Mouse (Mus musculus) stomach, embryonic 14.5 days (tissue): ENCODE measurements around the gene Deaf1. TPM values are rescaled to one million over a fixed set of nuclear protein-coding genes. Genes with fewer than 3 reads are reported as not detected.

Experiments used
- ATAC-seq: fragments of 200-750 bp; cut with Nextera tagmentation; 2 replicates; pipeline ENCODE4 v1.8.0; 2017; ENCODE audit warnings: low read depth, moderate TSS enrichment; ENCODE audit not compliant: insufficient number of reproducible peaks, insufficient read depth, low FRiP score
- H3K27ac ChIP-seq: fragments of 300-500 bp; sonication (generic); 2 replicates; pipeline ENCODE4 v1.5.1; 2014; ENCODE audit warnings: mild to moderate bottlenecking, low read length, moderate library complexity, mixed read lengths
- H3K27me3 ChIP-seq: fragments of 300-500 bp; sonication (generic); 2 replicates; pipeline ENCODE4 v1.6.1; 2014; ENCODE audit warnings: low read length, control low read depth, mixed read lengths; ENCODE audit not compliant: control insufficient read depth, insufficient read depth
- H3K36me3 ChIP-seq: fragments of 300-500 bp; sonication (generic); 2 replicates; pipeline ENCODE4 v1.6.1; 2014; ENCODE audit warnings: mild to moderate bottlenecking, control low read depth, low read length, moderate library complexity, mixed read lengths; ENCODE audit not compliant: control insufficient read depth, insufficient read depth
- H3K4me1 ChIP-seq: fragments of 300-500 bp; sonication (generic); 2 replicates; pipeline ENCODE4 v1.6.1; 2014; ENCODE audit warnings: low read length, control low read depth, mixed read lengths; ENCODE audit not compliant: control insufficient read depth, insufficient read depth
- H3K4me2 ChIP-seq: fragments of 300-500 bp; sonication (generic); replicated peaks from 2 replicates; pipeline ENCODE4 v1.6.1; 2014; ENCODE audit warnings: low read depth, low read length, control low read depth
- H3K4me3 ChIP-seq: fragments of 300-500 bp; sonication (generic); 2 replicates; pipeline ENCODE4 v1.5.1; 2014; ENCODE audit warnings: low read depth, low read length, control low read depth
- H3K9ac ChIP-seq: fragments of 300-500 bp; sonication (generic); replicated peaks from 2 replicates; pipeline ENCODE4 v1.6.1; 2014; ENCODE audit warnings: low read depth, mild to moderate bottlenecking, control low read depth, low read length, moderate library complexity, mixed read lengths
- H3K9me3 ChIP-seq: fragments of 300-500 bp; sonication (generic); 2 replicates; pipeline ENCODE4 v1.6.1; 2016; ENCODE audit warnings: low read depth, low read length, control low read depth; ENCODE audit not compliant: control insufficient read depth
- WGBS: fragments of 180-500 bp; shearing (Covaris S2); extraction: QIAGEN DNeasy Blood & Tissue Kit; methylation state at CpG from one replicate; pipeline ENCODE4 v1.1.7; 2014; 5-methylcytosine and 5-hydroxymethylcytosine counted together
- polyA plus RNA-seq: library from polyadenylated mRNA; unstranded; fragments of >200 nt; fragmentation: Nextera tagmentation; extraction: Ambion mirVana; gene quantifications from 2 replicates; pipeline ENCODE4 v1.2.1, GENCODE M21; 2014

Gene Deaf1
- polyA plus RNA-seq, 1 experiment from 2014 or later: 80.2 TPM

GRCm38 (mm10) chr7:141363752-141364125 is 36.2 kb upstream of the Deaf1 start:
- H3K4me3 ChIP-seq: no peak overlapping the region
- no peak for ATAC-seq
- H3K27me3 ChIP-seq: no peaks in the 10 kb centered on the region
- 58% methylated on average over 2 of the region's 2 CpGs for WGBS
- no peaks in the 10 kb centered on the region for H3K9me3 ChIP-seq
- H3K27ac ChIP-seq: no peak overlapping the region
- no peaks in the 10 kb centered on the region for H3K36me3 ChIP-seq
- H3K4me2 ChIP-seq: no peak overlapping the region
- H3K4me1 ChIP-seq: no peaks in the 10 kb centered on the region
- H3K9ac ChIP-seq: no peak overlapping the region

- WGBS: 59% methylated on average over 4 of the region's 4 CpGs
- ATAC-seq: no peak
These were observed 35.7 kb upstream of the Deaf1 start for GRCm38 (mm10) chr7:141363106-141363751.

GRCm38 (mm10) chr7:141361510-141361909 is 34.0 kb upstream of the Deaf1 start:
- 18% methylated on average over 24 of the region's 24 CpGs for WGBS
- ATAC-seq: peak; percentile 68; the same call in 1 of the 2 replicates
- no peaks in the 10 kb centered on the region for H3K9me3 ChIP-seq
- no peaks in the 10 kb centered on the region for H3K36me3 ChIP-seq
- H3K27ac ChIP-seq: no peak overlapping the region
- H3K4me2 ChIP-seq: no peak overlapping the region
- no peaks in the 10 kb centered on the region for H3K27me3 ChIP-seq
- H3K9ac ChIP-seq: no peak overlapping the region
- no peak overlapping the region for H3K4me3 ChIP-seq
- no peaks in the 10 kb centered on the region for H3K4me1 ChIP-seq

More at GRCm38 (mm10) chr7:141363106-141363751, 35.7 kb upstream of the Deaf1 start:
- Histone ChIP-seq H3K27me3 (no peaks in the 10 kb centered on the region), H3K4me1 (no peaks in the 10 kb centered on the region), H3K9me3 (no peaks in the 10 kb centered on the region), H3K9ac (no peak overlapping the region), H3K36me3 (no peaks in the 10 kb centered on the region), H3K4me2 (no peak overlapping the region), H3K27ac (no peak overlapping the region), H3K4me3 (no peak overlapping the region)

- ATAC-seq: no peak
- H3K9ac ChIP-seq: no peak overlapping the region
- no peaks in the 10 kb centered on the region for H3K27me3 ChIP-seq
- H3K4me3 ChIP-seq: no peak overlapping the region
- no peaks in the 10 kb centered on the region for H3K9me3 ChIP-seq
- no peaks in the 10 kb centered on the region for H3K36me3 ChIP-seq
- H3K4me1 ChIP-seq: no peaks in the 10 kb centered on the region
- no peak overlapping the region for H3K27ac ChIP-seq
- WGBS: 73% methylated on average over 14 of the region's 14 CpGs
- no peak overlapping the region for H3K4me2 ChIP-seq
These were observed 29.5 kb upstream of the Deaf1 start for GRCm38 (mm10) chr7:141356971-141357370.

- Histone ChIP-seq H3K27ac (no peak overlapping the region), H3K9me3 (no peaks in the 10 kb centered on the region), H3K4me2 (no peak overlapping the region), H3K27me3 (no peaks in the 10 kb centered on the region), H3K36me3 (no peaks in the 10 kb centered on the region), H3K9ac (no peak overlapping the region), H3K4me3 (no peak overlapping the region), H3K4me1 (no peaks in the 10 kb centered on the region)
- 61% methylated on average over 12 of the region's 12 CpGs for WGBS
- no peak for ATAC-seq
These were observed 28.3 kb upstream of the Deaf1 start for GRCm38 (mm10) chr7:141355626-141356326.

- no peak overlapping the region for H3K4me2 ChIP-seq
- 76% methylated on average over 8 of the region's 8 CpGs for WGBS
- no peak overlapping the region for H3K9ac ChIP-seq
- no peak for ATAC-seq
- no peak overlapping the region for H3K4me3 ChIP-seq
- H3K9me3 ChIP-seq: no peaks in the 10 kb centered on the region
- H3K4me1 ChIP-seq: no peaks in the 10 kb centered on the region
- no peaks in the 10 kb centered on the region for H3K27me3 ChIP-seq
- no peak overlapping the region for H3K27ac ChIP-seq
- no peaks in the 10 kb centered on the region for H3K36me3 ChIP-seq
These were observed 27.6 kb upstream of the Deaf1 start for GRCm38 (mm10) chr7:141355051-141355450.

- Histone ChIP-seq H3K27me3 (no peaks in the 10 kb centered on the region), H3K9ac (no peak overlapping the region), H3K4me2 (no peak overlapping the region), H3K4me1 (no peaks in the 10 kb centered on the region), H3K27ac (no peak overlapping the region), H3K4me3 (no peak overlapping the region), H3K9me3 (no peaks in the 10 kb centered on the region), H3K36me3 (no peaks in the 10 kb centered on the region)
- peak; percentile 33; the same call in 1 of the 2 replicates for ATAC-seq
- 63% methylated on average over 6 of the region's 6 CpGs for WGBS
These were observed 23.6 kb upstream of the Deaf1 start for GRCm38 (mm10) chr7:141351061-141351460.

- no peaks in the 10 kb centered on the region for H3K27me3 ChIP-seq
- WGBS: 89% methylated on average over 5 of the region's 5 CpGs
- H3K27ac ChIP-seq: no peak overlapping the region
- H3K4me3 ChIP-seq: no peak overlapping the region
- no peak overlapping the region for H3K4me2 ChIP-seq
- H3K9ac ChIP-seq: no peak overlapping the region
- H3K36me3 ChIP-seq: 0 out of 2 replicates have a peak, but pooled peaks cover 2% of the 10 kb centered on the region
- no peaks in the 10 kb centered on the region for H3K9me3 ChIP-seq
- 0 out of 2 replicates have a peak, but pooled peaks cover 4% of the 10 kb centered on the region for H3K4me1 ChIP-seq
- ATAC-seq: no peak
These were observed 17.3 kb upstream of the Deaf1 start for GRCm38 (mm10) chr7:141344787-141345186.
